10 mouse cellular contexts compared by ENCODE assay signal in genomic region chrX:143736035-143736434, GRCm38 (mm10).
A peak's percentile ranks its signal among the peaks of the same experiment; 100 is the strongest.
DNase-seq lines count a peak whose midpoint lies in the region; ATAC-seq and TF ChIP-seq lines count a peak whose summit lies in the region.
"Had no signal": no experiment of that assay in that cellular context is flagged by ENCODE, and none has a peak within 500 bp of the region (broad histone marks: within the 10 kb centered on the region; RNA-seq: fewer than 3 reads in every experiment).

No protein-coding gene starts in this region.

- 43% methylated on average over 4 of the region's 4 CpGs for WGBS in intestine, postnatal 0 days
- WGBS in intestine, embryonic 16.5 days = 36% methylated on average over 4 of the region's 4 CpGs
- 42% methylated on average over 4 of the region's 4 CpGs for WGBS in forebrain, embryonic 15.5 days

- H3K36me3 ChIP-seq in intestine, postnatal 0 days (ENCODE audit: control insufficient read depth, insufficient read depth) = no peaks in the 10 kb centered on the region
- no peaks in the 10 kb centered on the region for H3K36me3 ChIP-seq in intestine, embryonic 16.5 days (ENCODE audit: control insufficient read depth, insufficient read depth, low read length)
- H3K36me3 ChIP-seq in forebrain, embryonic 15.5 days = no peaks in the 10 kb centered on the region
- H3K36me3 ChIP-seq: liver, embryonic 15.5 days; stomach, embryonic 15.5 days had no signal

- no peak for ATAC-seq in intestine, postnatal 0 days
- ATAC-seq in intestine, embryonic 16.5 days = no peak
- ATAC-seq in forebrain, embryonic 15.5 days (replicated peaks) = no peak

- H3K27me3 ChIP-seq in intestine, postnatal 0 days (replicated peaks; ENCODE audit: control insufficient read depth, insufficient read depth, low read length) = 0 out of 2 replicates have a peak, but pooled peaks cover 1% of the 10 kb centered on the region
- H3K27me3 ChIP-seq in intestine, embryonic 16.5 days (replicated peaks; ENCODE audit: control insufficient read depth, insufficient read depth, low read length) = no peaks in the 10 kb centered on the region
- H3K27me3 ChIP-seq in forebrain, embryonic 15.5 days = no peaks in the 10 kb centered on the region
- H3K27me3 ChIP-seq: liver, embryonic 15.5 days; stomach, embryonic 15.5 days had no signal

- no peaks in the 10 kb centered on the region for H3K9me3 ChIP-seq in intestine, postnatal 0 days (ENCODE audit: control insufficient read depth)
- H3K9me3 ChIP-seq in intestine, embryonic 16.5 days (ENCODE audit: control insufficient read depth, low read length) = no peaks in the 10 kb centered on the region
- no peaks in the 10 kb centered on the region for H3K9me3 ChIP-seq in forebrain, embryonic 15.5 days
- H3K9me3 ChIP-seq: liver, embryonic 15.5 days; stomach, embryonic 15.5 days had no signal

- no peak overlapping the region for H3K4me2 ChIP-seq in intestine, postnatal 0 days (replicated peaks; ENCODE audit: low read depth)
- no peak overlapping the region for H3K4me2 ChIP-seq in intestine, embryonic 16.5 days (ENCODE audit: low read depth, low read length)
- no peak overlapping the region for H3K4me2 ChIP-seq in forebrain, embryonic 15.5 days (replicated peaks)
- H3K4me2 ChIP-seq: liver, embryonic 15.5 days; stomach, embryonic 15.5 days had no signal

- DNase-seq in urinary bladder, postnatal 25 days (ENCODE audit: low spot score) = peak; percentile 6
- DNase-seq in urinary bladder, postnatal 4 days (ENCODE audit: low spot score in 2 of 2) = no peak
- DNase-seq in embryo, embryonic 9.5 days (ENCODE audit: extremely low spot score) = peak; percentile 5
- DNase-seq in skeletal muscle tissue, adult 2 months (ENCODE audit: low read depth, low spot score) = peak; percentile 0

- TF ChIP-seq CTCF in intestine, postnatal 0 days (IDR thresholded peaks at IDR 0.05; ENCODE audit: low read depth) = peak; percentile 70

- H3K4me1 ChIP-seq in intestine, postnatal 0 days (replicated peaks; ENCODE audit: control insufficient read depth, insufficient read depth, low read length) = no peaks in the 10 kb centered on the region
- H3K4me1 ChIP-seq in intestine, embryonic 16.5 days (ENCODE audit: control insufficient read depth, insufficient read depth, low read length) = no peaks in the 10 kb centered on the region
- H3K4me1 ChIP-seq in forebrain, embryonic 15.5 days = no peaks in the 10 kb centered on the region
- H3K4me1 ChIP-seq: liver, embryonic 15.5 days; stomach, embryonic 15.5 days had no signal

- no peak overlapping the region for H3K27ac ChIP-seq in intestine, postnatal 0 days (ENCODE audit: low read depth, low read length)
- no peak overlapping the region for H3K27ac ChIP-seq in intestine, embryonic 16.5 days (ENCODE audit: low read length)
- no peak overlapping the region for H3K27ac ChIP-seq in forebrain, embryonic 15.5 days (replicated peaks)
- H3K27ac ChIP-seq: liver, embryonic 15.5 days; stomach, embryonic 15.5 days had no signal

- no peak overlapping the region for H3K4me3 ChIP-seq in intestine, postnatal 0 days (ENCODE audit: low read depth, low read length)
- no peak overlapping the region for H3K4me3 ChIP-seq in intestine, embryonic 16.5 days (ENCODE audit: low read length)
- H3K4me3 ChIP-seq in forebrain, embryonic 15.5 days = no peak overlapping the region
- H3K4me3 ChIP-seq: erythroblast, embryonic 14.5 days; liver, embryonic 15.5 days; stomach, embryonic 15.5 days had no signal

- H3K9ac ChIP-seq in intestine, postnatal 0 days (ENCODE audit: low read depth, low read length) = no peak overlapping the region
- no peak overlapping the region for H3K9ac ChIP-seq in intestine, embryonic 16.5 days (ENCODE audit: low read depth, low read length)
- no peak overlapping the region for H3K9ac ChIP-seq in forebrain, embryonic 15.5 days (replicated peaks)
- H3K9ac ChIP-seq: liver, embryonic 15.5 days; stomach, embryonic 15.5 days had no signal

Comparison
In these comparisons a context has a peak if more than half of its experiments do, and no peak if none do; other contexts are left out.
1. DNase-seq: peak in urinary bladder, postnatal 25 days (single experiment), embryo, embryonic 9.5 days (single experiment) and skeletal muscle tissue, adult 2 months (single experiment); none in urinary bladder, postnatal 4 days (0 of 2).